Mouse (Mus musculus): ENCODE measurements around the gene Tbc1d2.

Tbc1d2 gene

DNA sequence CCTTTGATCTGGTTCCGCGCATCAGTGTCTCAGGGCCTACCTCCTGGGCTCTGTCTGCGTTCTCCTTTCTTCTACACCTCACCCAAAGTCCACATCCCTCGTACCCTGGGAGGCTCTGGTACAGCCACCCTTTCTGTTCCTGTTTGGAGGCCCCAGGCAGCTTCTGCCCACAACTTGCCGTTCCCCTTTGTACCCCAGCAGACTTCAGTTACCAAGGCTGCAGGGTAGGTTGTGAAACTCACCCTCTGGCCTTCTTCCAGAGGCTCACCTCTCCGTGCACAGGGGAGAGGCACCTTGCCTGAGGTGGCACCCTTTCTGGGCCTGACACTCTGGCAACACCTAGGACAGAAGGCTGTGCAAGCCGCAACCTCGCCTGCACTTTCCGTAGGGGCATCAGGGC is 94.2 kb downstream of the Tbc1d2 start:
- in situ Hi-C loops (cut with MboI): no loop called here

Measured in mature B cell (primary cell).